Mouse (Mus musculus) B cell, adult 67 days (primary cell): ENCODE results near the gene Zfp326. TPM values are rescaled to one million over a fixed set of nuclear protein-coding genes. Genes with fewer than 3 reads are reported as not detected.

ENCODE experiments used
- total RNA-seq, 2 experiments: library from RNA; stranded (reverse); gene quantifications; 4 replicates each; pipeline ENCODE4 v1.2.4; 2023

Zfp326 gene
- total RNA-seq, result 10 to 100 TPM; 50.0 to 54.2 TPM

GRCm38 (mm10) chr5:105876068-105876924 is at the start of gene Zfp326:
Gene Zfp326, plus strand, starts transcription at chr5:105876565.

Other genes starting within 250 kb of the Zfp326 start
- 10 to 100 TPM; 42.5 to 43.3 TPM for gene Lrrc8d, start 176.6 kb upstream of the Zfp326 start, total RNA-seq